Mouse (Mus musculus) retina, postnatal 7 days (tissue): ENCODE results near the gene Cdc20b.
"Not testable (repeated sequence)": the region's sequence is repeated elsewhere in the genome, so short reads cannot be mapped to it uniquely, and the experiment has no call there.

Experiments used
- DNase-seq: peaks from one replicate; pipeline ENCODE4 v3.0.0-alpha.2; 2012; ENCODE audit warnings: low read depth, low spot score

Gene Cdc20b

GRCm38 (mm10) chr13:113034950-113035421, at the start of gene Cdc20b:
Gene Cdc20b (plus strand): TSS chr13:113035111.
- peak; percentile 19 for DNase-seq

DNA sequence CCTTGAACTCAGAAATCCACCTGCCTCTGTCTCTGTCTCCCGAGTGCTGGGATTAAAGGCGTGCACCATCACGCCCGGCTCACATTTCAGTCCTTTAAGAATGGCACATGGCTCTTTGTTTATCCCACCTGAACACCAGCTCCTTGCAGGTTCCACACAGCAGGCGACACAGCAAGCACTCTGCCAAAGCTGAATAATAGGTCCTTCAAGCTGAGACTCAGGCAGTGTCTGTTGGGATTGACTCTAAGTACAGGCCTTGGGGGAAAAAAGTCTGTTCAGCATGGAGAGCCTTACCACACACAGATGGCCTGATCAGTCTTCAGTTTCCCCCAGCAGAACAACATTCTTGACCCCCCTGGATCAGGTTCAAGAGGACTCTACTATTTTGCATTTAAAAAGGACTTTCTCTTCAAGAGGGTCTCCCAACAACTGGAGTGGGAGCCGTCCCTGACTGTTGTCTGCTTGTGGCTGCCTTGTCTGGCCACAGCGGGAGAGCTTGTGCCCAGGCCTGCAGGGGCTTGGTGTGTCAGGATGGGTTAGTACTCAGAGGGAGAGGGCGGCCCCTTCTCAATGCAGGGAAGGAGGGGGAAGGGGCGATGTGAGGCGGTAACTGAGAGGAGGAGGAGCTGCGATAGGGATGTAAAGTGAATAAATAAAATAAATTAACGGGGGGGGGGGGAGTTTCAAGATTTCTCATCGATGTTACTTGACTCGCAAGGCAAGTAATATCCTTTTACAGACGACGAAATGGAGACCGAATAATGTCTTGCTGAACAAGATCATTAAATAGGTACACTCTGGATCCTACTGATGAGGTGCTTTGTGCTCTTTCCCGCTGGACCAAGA, 49.1 kb upstream of the Cdc20b start:
- no peak for DNase-seq

GRCm38 (mm10) chr13:112986451-112986950, 48.4 kb upstream of the Cdc20b start:
- DNase-seq = no peak

GRCm38 (mm10) chr13:112987532-112987943, 47.4 kb upstream of the Cdc20b start, which contains the start of gene Ccno:
Gene Ccno (plus strand): TSS chr13:112987802.
- DNase-seq = peak; percentile 87

DNA sequence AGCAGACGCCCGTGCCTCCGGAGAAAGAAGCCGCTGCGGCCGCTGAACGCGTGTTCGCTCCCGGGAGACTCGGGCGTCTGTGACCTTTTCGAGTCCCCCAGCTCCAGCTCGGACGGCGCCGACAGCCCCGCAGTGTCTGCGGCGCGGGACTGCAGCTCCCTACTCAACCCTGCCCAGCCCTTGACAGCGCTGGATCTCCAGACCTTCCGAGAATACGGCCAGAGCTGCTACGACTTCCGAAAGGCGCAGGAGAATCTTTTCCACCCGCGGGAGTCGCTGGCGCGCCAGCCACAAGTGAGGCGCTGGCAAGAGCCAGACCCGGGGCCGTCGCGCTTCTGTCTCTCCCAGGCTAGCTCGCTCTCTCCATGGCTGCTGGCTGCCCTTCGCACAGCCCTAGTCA, 46.9 kb upstream of the Cdc20b start:
- no peak for DNase-seq

- DNase-seq = no peak
These were observed 46.0 kb upstream of the Cdc20b start for GRCm38 (mm10) chr13:112988866-112989265.

DNA sequence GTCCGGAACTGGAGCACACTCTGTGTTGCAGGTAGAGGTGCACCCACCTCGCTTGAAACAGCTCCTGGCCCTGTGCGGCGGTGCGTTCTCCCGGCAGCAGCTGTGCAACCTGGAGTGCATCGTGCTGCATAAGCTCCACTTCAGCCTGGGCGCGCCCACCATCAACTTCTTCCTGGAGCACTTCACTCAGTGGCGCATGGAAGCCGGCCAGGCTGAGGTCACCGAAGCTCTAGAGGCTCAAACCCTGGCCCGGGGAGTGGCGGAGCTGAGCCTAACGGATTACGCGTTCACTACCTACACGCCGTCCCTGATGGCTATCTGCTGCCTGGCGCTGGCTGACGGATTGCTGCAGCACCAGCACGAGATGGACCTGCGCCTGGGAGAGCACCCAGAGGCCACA, 45.4 kb upstream of the Cdc20b start:
- DNase-seq = no peak

- no peak for DNase-seq
These were observed 44.6 kb upstream of the Cdc20b start for GRCm38 (mm10) chr13:112990346-112990745.

- DNase-seq = no peak
These were observed 41.3 kb upstream of the Cdc20b start, which contains the start of gene Mcidas for GRCm38 (mm10) chr13:112993531-112994152. Gene Mcidas (plus strand): TSS chr13:112993845.

DNA sequence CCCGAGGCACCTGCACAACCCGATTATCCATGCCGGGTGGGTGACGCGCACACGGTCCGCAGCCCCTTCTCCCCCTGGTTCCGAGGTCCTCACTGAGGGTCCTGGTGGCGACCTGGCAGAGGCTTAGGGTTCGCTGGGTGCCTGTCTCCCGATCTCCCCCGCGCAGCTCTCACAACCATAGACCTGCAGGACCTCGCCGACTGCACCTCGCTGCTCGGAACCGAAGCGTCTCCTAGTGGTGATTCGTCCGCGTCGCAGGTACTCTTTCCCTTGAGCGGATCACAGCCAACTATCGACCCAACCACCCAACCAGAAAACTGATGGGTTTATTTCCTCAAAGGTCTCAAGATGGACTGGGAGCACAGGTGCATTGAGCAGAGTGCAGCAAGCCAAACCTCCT, 40.7 kb upstream of the Cdc20b start:
- peak; percentile 53 for DNase-seq

DNA sequence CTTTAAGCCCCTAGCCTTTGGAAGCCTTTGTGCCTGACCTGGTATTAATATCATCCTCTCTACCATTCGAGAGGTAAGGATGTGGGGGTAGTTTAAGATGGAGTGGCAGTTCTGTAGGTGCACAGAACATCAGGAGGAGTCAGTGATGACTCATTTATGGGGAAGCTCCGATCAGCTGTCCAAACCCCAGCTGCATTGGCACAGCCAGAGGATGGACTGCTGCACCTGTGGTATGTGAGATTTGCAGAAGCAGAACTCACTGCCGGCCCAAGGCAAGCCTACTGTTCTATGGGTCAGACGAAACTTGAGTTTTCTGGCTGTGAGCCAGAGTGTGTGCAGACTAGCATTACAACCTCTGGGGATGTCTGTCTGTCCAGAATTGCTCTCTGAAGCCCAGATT, 38.5 kb upstream of the Cdc20b start:
- no peak for DNase-seq

GRCm38 (mm10) chr13:112997369-112997768, 37.5 kb upstream of the Cdc20b start:
- no peak for DNase-seq

GRCm38 (mm10) chr13:112998427-112999201, 36.3 kb upstream of the Cdc20b start:
- DNase-seq = no peak

DNA sequence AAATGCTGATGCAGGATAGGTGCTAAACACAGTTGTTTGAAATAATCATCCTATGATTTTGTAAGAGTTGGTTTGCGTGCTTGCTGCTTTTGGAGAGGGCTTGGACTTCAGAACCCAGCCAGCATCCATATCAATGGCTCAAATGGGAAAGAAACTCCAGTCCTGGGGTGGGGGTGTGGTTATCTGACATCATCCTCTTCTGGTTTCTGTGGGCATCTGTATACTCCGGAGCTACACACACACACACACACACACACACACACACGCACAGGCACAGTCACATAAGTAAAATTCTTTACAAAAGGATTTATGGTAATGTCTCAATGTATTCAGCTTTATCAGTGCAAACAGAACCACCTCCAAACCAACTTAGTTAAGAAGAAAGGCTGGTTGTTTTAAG, 34.8 kb upstream of the Cdc20b start:
- DNase-seq = no peak

GRCm38 (mm10) chr13:113000576-113001318, 34.2 kb upstream of the Cdc20b start:
- DNase-seq = no peak

GRCm38 (mm10) chr13:113012683-113013082, 22.2 kb upstream of the Cdc20b start:
- DNase-seq = no peak

DNA sequence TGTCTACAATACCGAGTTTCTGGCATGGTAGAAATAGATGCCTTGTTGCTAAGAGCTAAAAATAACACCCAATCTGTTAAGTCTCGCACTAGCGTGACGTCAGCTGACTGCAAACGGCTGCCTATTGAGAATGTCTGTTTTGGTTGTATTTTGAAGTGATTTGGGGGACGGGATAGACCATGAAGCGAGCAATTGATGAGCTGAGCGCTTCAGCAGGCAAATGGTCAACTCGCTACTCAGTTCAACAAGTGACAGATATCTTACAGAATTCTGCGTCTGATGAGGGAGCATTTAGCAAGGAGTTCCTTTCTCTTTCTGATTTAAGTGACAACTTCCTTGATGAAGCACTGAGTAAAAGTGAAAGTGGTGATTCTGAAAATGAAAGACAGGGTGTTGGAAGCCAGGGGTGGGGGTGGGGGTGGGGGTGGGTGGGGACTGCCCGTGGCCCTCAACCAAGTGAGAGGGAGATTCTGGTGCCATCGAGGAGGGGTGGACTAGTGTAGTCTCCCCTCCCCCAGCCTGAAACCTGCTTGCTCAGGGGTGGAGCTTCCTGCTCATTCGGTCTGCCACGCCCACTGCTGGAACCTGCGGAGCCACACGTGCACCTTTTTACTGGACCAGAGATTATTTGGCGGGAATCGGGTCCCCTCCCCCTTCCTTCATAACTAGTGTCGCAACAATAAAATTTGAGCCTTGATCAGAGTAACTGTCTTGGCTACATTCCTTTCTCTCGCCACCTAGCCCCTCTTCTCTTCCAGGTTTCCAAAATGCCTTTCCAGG, 21.5 kb upstream of the Cdc20b start:
- DNase-seq = not testable (repeated sequence)

DNA sequence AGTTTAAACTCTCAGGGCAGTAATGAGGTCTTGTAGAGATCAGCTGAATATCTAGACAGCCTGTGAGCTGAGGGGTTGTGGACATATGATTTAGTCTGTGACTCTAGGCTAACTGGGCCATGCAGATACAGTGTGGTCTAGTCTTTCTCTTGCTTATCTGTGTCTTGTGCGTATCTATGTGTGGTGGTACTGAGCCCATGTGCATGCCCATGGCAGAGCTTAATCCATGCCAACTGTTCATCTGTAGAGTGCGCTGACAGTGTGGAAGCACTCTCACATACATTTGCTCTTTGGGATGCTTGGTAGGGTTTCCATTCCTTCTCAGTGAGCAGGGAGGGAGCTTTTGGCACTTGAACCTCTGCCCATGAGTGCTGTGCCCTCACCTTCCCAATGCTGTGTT, 13.4 kb upstream of the Cdc20b start:
- no peak for DNase-seq

- DNase-seq = no peak
These were observed 12.4 kb upstream of the Cdc20b start for GRCm38 (mm10) chr13:113022467-113022866.
